Mouse (Mus musculus): ENCODE results near the gene Pcnx4. TPM values are rescaled to one million over a fixed set of nuclear protein-coding genes. Genes with fewer than 3 reads are reported as not detected.

Pcnx4 gene
- polyA plus RNA-seq, 1 experiment from 2014 or later, result 4.9 TPM

DNA sequence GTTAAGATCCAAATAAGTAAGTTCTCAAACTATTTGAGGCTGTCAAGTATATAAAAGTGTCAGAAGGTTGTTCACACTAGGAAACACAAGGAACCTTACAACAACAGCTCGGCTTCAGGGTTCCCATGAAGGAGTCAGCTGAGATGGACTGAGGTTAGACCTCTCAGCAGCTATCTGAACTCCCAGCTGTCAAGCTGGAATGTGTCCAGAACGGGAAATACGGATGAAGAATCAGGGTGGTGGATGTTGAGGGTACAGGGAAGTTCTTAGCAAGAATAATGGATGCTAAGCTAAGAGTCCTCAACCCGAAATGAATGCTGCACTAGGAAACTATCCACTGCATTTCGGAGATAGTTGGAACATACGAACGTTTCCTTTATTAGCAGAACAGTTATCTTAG lies 3.9 kb upstream of the Pcnx4 start:
- H3K36me3 ChIP-seq (ENCODE audit: control insufficient read depth, insufficient read depth, low read length), result no peaks in the 10 kb centered on the region
- TF ChIP-seq EP300 (optimal IDR thresholded peaks at IDR 0.05) (no peak), CTCF (IDR thresholded peaks at IDR 0.05; ENCODE audit: low read depth) (no peak)
- no peaks in the 10 kb centered on the region for H3K4me1 ChIP-seq (replicated peaks; ENCODE audit: control insufficient read depth, insufficient read depth)
- no peak overlapping the region for H3K27ac ChIP-seq (replicated peaks)
- no peak overlapping the region for H3K9ac ChIP-seq (ENCODE audit: low read length)
- no peak for ATAC-seq (ENCODE audit: low FRiP score, low TSS enrichment)
- H3K4me2 ChIP-seq (replicated peaks; ENCODE audit: low read depth), result no peak overlapping the region
- no peaks in the 10 kb centered on the region for H3K9me3 ChIP-seq (ENCODE audit: control insufficient read depth, low read length)
- 67% methylated on average over 7 of the region's 7 CpGs for WGBS
- H3K27me3 ChIP-seq (ENCODE audit: control insufficient read depth, insufficient read depth, low read length), result no peaks in the 10 kb centered on the region
- no peak for DNase-seq (ENCODE audit: low spot score)
- H3K4me3 ChIP-seq (ENCODE audit: low read depth, low read length), result no peak overlapping the region

DNA sequence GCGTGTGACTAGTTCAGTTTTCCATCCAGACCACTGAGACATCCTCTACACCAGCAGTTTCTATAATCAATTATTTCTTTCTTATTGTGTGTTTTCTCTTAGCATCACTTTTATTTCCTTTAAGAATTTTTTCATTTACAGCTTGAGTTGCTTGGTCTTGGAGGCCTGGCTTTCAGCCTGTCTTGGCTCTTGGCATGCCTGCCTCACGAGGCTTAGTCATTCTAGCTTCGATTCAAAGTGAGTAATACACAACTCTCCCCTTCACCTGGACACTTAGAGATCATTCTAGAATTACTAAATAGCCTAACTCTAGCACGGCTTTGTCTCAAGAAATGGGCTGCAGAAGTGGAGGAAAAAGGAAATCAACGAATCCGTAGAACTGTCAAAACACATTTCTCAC lies 2.2 kb upstream of the Pcnx4 start:
- H3K27ac ChIP-seq (replicated peaks), result no peak overlapping the region
- no peaks in the 10 kb centered on the region for H3K4me1 ChIP-seq (replicated peaks; ENCODE audit: control insufficient read depth, insufficient read depth)
- TF ChIP-seq EP300 (optimal IDR thresholded peaks at IDR 0.05), result no peak
- TF ChIP-seq CTCF (IDR thresholded peaks at IDR 0.05; ENCODE audit: low read depth), result no peak
- ATAC-seq (ENCODE audit: low FRiP score, low TSS enrichment) (no peak), DNase-seq (ENCODE audit: low spot score) (no peak)
- WGBS, result 76% methylated on average over 6 of the region's 6 CpGs
- no peak overlapping the region for H3K4me3 ChIP-seq (ENCODE audit: low read depth, low read length)
- no peak overlapping the region for H3K9ac ChIP-seq (ENCODE audit: low read length)
- no peaks in the 10 kb centered on the region for H3K36me3 ChIP-seq (ENCODE audit: control insufficient read depth, insufficient read depth, low read length)
- no peak overlapping the region for H3K4me2 ChIP-seq (replicated peaks; ENCODE audit: low read depth)
- H3K27me3 ChIP-seq (ENCODE audit: control insufficient read depth, insufficient read depth, low read length), result no peaks in the 10 kb centered on the region
- H3K9me3 ChIP-seq (ENCODE audit: control insufficient read depth, low read length), result no peaks in the 10 kb centered on the region

GRCm38 (mm10) chr12:72535599-72535998 lies 584 bp upstream of the Pcnx4 start:
- Histone ChIP-seq H3K9me3 (ENCODE audit: control insufficient read depth, low read length) (no peaks in the 10 kb centered on the region), H3K4me1 (replicated peaks; ENCODE audit: control insufficient read depth, insufficient read depth) (no peaks in the 10 kb centered on the region), H3K27me3 (ENCODE audit: control insufficient read depth, insufficient read depth, low read length) (no peaks in the 10 kb centered on the region), H3K36me3 (ENCODE audit: control insufficient read depth, insufficient read depth, low read length) (no peaks in the 10 kb centered on the region), H3K4me2 (replicated peaks; ENCODE audit: low read depth) (peak overlapping the region; percentile 78), H3K27ac (replicated peaks) (no peak overlapping the region), H3K9ac (ENCODE audit: low read length) (no peak overlapping the region), H3K4me3 (ENCODE audit: low read depth, low read length) (peak overlapping the region; percentile 65)
- no peak for TF ChIP-seq EP300 (optimal IDR thresholded peaks at IDR 0.05)
- no peak for TF ChIP-seq CTCF (IDR thresholded peaks at IDR 0.05; ENCODE audit: low read depth)
- DNase-seq (ENCODE audit: low spot score), result no peak
- 43% methylated on average over 3 of the region's 3 CpGs for WGBS
- ATAC-seq (ENCODE audit: low FRiP score, low TSS enrichment), result no peak

DNA sequence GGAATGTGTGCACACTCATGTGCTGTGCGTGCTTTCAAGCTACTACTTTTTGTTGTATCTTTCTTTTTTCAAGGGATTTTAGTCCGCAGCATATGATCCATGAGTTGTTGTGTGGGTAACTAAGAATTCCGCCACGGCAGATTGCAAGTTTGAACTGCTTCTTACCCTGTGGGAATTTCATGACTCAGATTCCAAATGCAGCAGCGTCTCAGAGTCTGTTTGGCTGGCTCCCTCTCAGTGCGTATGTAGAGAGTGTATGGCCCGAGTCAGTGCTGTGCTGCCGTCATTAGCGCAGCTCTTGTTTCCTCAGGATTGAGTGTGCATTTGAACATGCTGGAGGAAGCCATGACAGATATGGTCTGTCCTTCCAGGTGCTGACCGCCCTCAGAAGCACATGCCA lies 2.4 kb downstream of the Pcnx4 start:
- H3K27me3 ChIP-seq (ENCODE audit: control insufficient read depth, insufficient read depth, low read length), result no peaks in the 10 kb centered on the region
- 78% methylated on average over 10 of the region's 10 CpGs for WGBS

GRCm38 (mm10) chr12:72554347-72554746 lies 18.2 kb downstream of the Pcnx4 start:
- no peaks in the 10 kb centered on the region for H3K27me3 ChIP-seq (ENCODE audit: control insufficient read depth, insufficient read depth, low read length)
- H3K4me3 ChIP-seq (ENCODE audit: low read depth, low read length), result no peak overlapping the region
- H3K9ac ChIP-seq (ENCODE audit: low read length), result no peak overlapping the region
- no peak overlapping the region for H3K27ac ChIP-seq (replicated peaks)
- H3K9me3 ChIP-seq (ENCODE audit: control insufficient read depth, low read length), result no peaks in the 10 kb centered on the region
- no peak for ATAC-seq (ENCODE audit: low FRiP score, low TSS enrichment)
- no peaks in the 10 kb centered on the region for H3K36me3 ChIP-seq (ENCODE audit: control insufficient read depth, insufficient read depth, low read length)
- H3K4me1 ChIP-seq (replicated peaks; ENCODE audit: control insufficient read depth, insufficient read depth), result no peaks in the 10 kb centered on the region
- TF ChIP-seq CTCF (IDR thresholded peaks at IDR 0.05; ENCODE audit: low read depth) (no peak), EP300 (optimal IDR thresholded peaks at IDR 0.05) (no peak)
- 59% methylated on average over 4 of the region's 4 CpGs for WGBS
- no peak for DNase-seq (ENCODE audit: low spot score)
- no peak overlapping the region for H3K4me2 ChIP-seq (replicated peaks; ENCODE audit: low read depth)

More for the DNA sequence above, 2.4 kb downstream of the Pcnx4 start:
- H3K9me3 ChIP-seq (ENCODE audit: control insufficient read depth, low read length), result no peaks in the 10 kb centered on the region
- DNase-seq (ENCODE audit: low spot score) (no peak), ATAC-seq (ENCODE audit: low FRiP score, low TSS enrichment) (no peak)
- H3K36me3 ChIP-seq (ENCODE audit: control insufficient read depth, insufficient read depth, low read length), result 0 out of 2 replicates have a peak, but pooled peaks cover 3% of the 10 kb centered on the region
- TF ChIP-seq CTCF (IDR thresholded peaks at IDR 0.05; ENCODE audit: low read depth) (no peak), EP300 (optimal IDR thresholded peaks at IDR 0.05) (no peak)
- H3K27ac ChIP-seq (replicated peaks), result no peak overlapping the region
- H3K4me1 ChIP-seq (replicated peaks; ENCODE audit: control insufficient read depth, insufficient read depth), result no peaks in the 10 kb centered on the region
- no peak overlapping the region for H3K4me2 ChIP-seq (replicated peaks; ENCODE audit: low read depth)
- H3K4me3 ChIP-seq (ENCODE audit: low read depth, low read length), result no peak overlapping the region
- H3K9ac ChIP-seq (ENCODE audit: low read length), result no peak overlapping the region

DNA sequence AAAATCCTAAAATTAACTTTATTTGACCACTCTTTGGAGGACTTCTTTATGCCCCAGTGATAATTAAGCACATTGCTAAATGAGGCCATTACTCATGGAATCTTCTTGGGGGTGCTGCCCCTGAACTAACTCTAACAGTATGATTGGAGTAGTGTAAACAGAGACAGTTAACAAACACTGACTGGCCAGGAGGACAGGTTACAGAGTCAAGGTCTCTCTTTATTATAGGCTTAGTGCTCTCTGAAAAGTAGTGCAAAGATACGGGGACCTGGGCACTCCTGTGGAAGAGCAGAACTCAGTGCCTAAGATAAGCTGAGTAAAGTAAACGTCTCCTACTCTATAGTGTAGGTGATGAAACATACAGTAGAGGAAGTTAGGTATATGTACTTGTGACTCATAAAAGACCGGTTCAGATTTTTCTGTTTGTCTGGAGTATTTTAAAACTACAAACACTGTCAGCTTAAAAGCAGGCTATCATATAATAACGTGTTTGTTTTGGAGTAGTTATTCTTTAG lies 28.2 kb downstream of the Pcnx4 start:
- H3K4me1 ChIP-seq (replicated peaks; ENCODE audit: control insufficient read depth, insufficient read depth), result no peaks in the 10 kb centered on the region
- no peak overlapping the region for H3K27ac ChIP-seq (replicated peaks)
- no peaks in the 10 kb centered on the region for H3K9me3 ChIP-seq (ENCODE audit: control insufficient read depth, low read length)
- TF ChIP-seq EP300 (optimal IDR thresholded peaks at IDR 0.05), result no peak
- TF ChIP-seq CTCF (IDR thresholded peaks at IDR 0.05; ENCODE audit: low read depth), result no peak
- no peaks in the 10 kb centered on the region for H3K36me3 ChIP-seq (ENCODE audit: control insufficient read depth, insufficient read depth, low read length)
- WGBS, result 50% methylated on average over 4 of the region's 4 CpGs
- H3K9ac ChIP-seq (ENCODE audit: low read length), result no peak overlapping the region
- ATAC-seq (ENCODE audit: low FRiP score, low TSS enrichment), result peak; percentile 70; the same call in 1 of the 2 replicates
- no peaks in the 10 kb centered on the region for H3K27me3 ChIP-seq (ENCODE audit: control insufficient read depth, insufficient read depth, low read length)
- DNase-seq (ENCODE audit: low spot score), result no peak
- no peak overlapping the region for H3K4me2 ChIP-seq (replicated peaks; ENCODE audit: low read depth)
- no peak overlapping the region for H3K4me3 ChIP-seq (ENCODE audit: low read depth, low read length)
